Mouse (Mus musculus): ENCODE measurements around the gene Col8a1. TPM values are rescaled to one million over a fixed set of nuclear protein-coding genes. Genes with fewer than 3 reads are reported as not detected.

Col8a1 gene
- total RNA-seq (2017), result not detected in 2 replicates

- ATAC-seq (replicated peaks in 1 of 2; ENCODE audit: insufficient read depth in 1 of 2, low FRiP score in 2 of 2, low TSS enrichment in 1 of 2, low read depth in 1 of 2, poor library complexity in 2 of 2, severe bottlenecking in 2 of 2), result peak in 1 of 2 experiments; percentile 9; a peak in 1 of 4 replicates
Measured at GRCm38 (mm10) chr16:57754526-57755125, at the start of gene Col8a1. Gene Col8a1 (minus strand): TSS chr16:57754737.

GRCm38 (mm10) chr16:57801886-57802285 lies 47.3 kb upstream of the Col8a1 start:
- no peak for ATAC-seq (replicated peaks in 1 of 2; ENCODE audit: insufficient read depth in 1 of 2, low FRiP score in 2 of 2, low TSS enrichment in 1 of 2, low read depth in 1 of 2, poor library complexity in 2 of 2, severe bottlenecking in 2 of 2)

- no peak for ATAC-seq (replicated peaks in 1 of 2; ENCODE audit: insufficient read depth in 1 of 2, low FRiP score in 2 of 2, low TSS enrichment in 1 of 2, low read depth in 1 of 2, poor library complexity in 2 of 2, severe bottlenecking in 2 of 2)
Measured at GRCm38 (mm10) chr16:57796321-57796720, 41.8 kb upstream of the Col8a1 start.

GRCm38 (mm10) chr16:57779011-57779410 lies 24.5 kb upstream of the Col8a1 start:
- no peak for ATAC-seq (replicated peaks in 1 of 2; ENCODE audit: insufficient read depth in 1 of 2, low FRiP score in 2 of 2, low TSS enrichment in 1 of 2, low read depth in 1 of 2, poor library complexity in 2 of 2, severe bottlenecking in 2 of 2)

- no peak for ATAC-seq (replicated peaks in 1 of 2; ENCODE audit: insufficient read depth in 1 of 2, low FRiP score in 2 of 2, low TSS enrichment in 1 of 2, low read depth in 1 of 2, poor library complexity in 2 of 2, severe bottlenecking in 2 of 2)
Measured at GRCm38 (mm10) chr16:57765615-57766014, 11.1 kb upstream of the Col8a1 start.

- no peak for ATAC-seq (replicated peaks in 1 of 2; ENCODE audit: insufficient read depth in 1 of 2, low FRiP score in 2 of 2, low TSS enrichment in 1 of 2, low read depth in 1 of 2, poor library complexity in 2 of 2, severe bottlenecking in 2 of 2)
Measured at GRCm38 (mm10) chr16:57759862-57760261, 5.3 kb upstream of the Col8a1 start.

- 0 out of 4 replicates have a peak, but pooled peaks of 1 of the 2 experiments have one; percentile 5 for ATAC-seq (replicated peaks in 1 of 2; ENCODE audit: insufficient read depth in 1 of 2, low FRiP score in 2 of 2, low TSS enrichment in 1 of 2, low read depth in 1 of 2, poor library complexity in 2 of 2, severe bottlenecking in 2 of 2)
Measured at GRCm38 (mm10) chr16:57755708-57756107, 1.2 kb upstream of the Col8a1 start.

- peak in 1 of 2 experiments; percentile 39; a peak in 1 of 4 replicates for ATAC-seq (replicated peaks in 1 of 2; ENCODE audit: insufficient read depth in 1 of 2, low FRiP score in 2 of 2, low TSS enrichment in 1 of 2, low read depth in 1 of 2, poor library complexity in 2 of 2, severe bottlenecking in 2 of 2)
Measured at GRCm38 (mm10) chr16:57755241-57755640, 704 bp upstream of the Col8a1 start.

GRCm38 (mm10) chr16:57753539-57754280 lies 827 bp downstream of the Col8a1 start:
- peak; percentile 38 to 61; a peak in 2 of 4 replicates for ATAC-seq (replicated peaks in 1 of 2; ENCODE audit: insufficient read depth in 1 of 2, low FRiP score in 2 of 2, low TSS enrichment in 1 of 2, low read depth in 1 of 2, poor library complexity in 2 of 2, severe bottlenecking in 2 of 2)

GRCm38 (mm10) chr16:57750549-57750948 lies 4.0 kb downstream of the Col8a1 start:
- ATAC-seq (replicated peaks in 1 of 2; ENCODE audit: insufficient read depth in 1 of 2, low FRiP score in 2 of 2, low TSS enrichment in 1 of 2, low read depth in 1 of 2, poor library complexity in 2 of 2, severe bottlenecking in 2 of 2), result peak in 1 of 2 experiments; percentile 30; a peak in 1 of 4 replicates

- ATAC-seq (replicated peaks in 1 of 2; ENCODE audit: insufficient read depth in 1 of 2, low FRiP score in 2 of 2, low TSS enrichment in 1 of 2, low read depth in 1 of 2, poor library complexity in 2 of 2, severe bottlenecking in 2 of 2), result no peak
Measured at GRCm38 (mm10) chr16:57748093-57748492, 6.4 kb downstream of the Col8a1 start.

- ATAC-seq (replicated peaks in 1 of 2; ENCODE audit: insufficient read depth in 1 of 2, low FRiP score in 2 of 2, low TSS enrichment in 1 of 2, low read depth in 1 of 2, poor library complexity in 2 of 2, severe bottlenecking in 2 of 2), result no peak
Measured at GRCm38 (mm10) chr16:57747357-57748056, 7.0 kb downstream of the Col8a1 start.

GRCm38 (mm10) chr16:57740169-57740568 lies 14.4 kb downstream of the Col8a1 start:
- ATAC-seq (replicated peaks in 1 of 2; ENCODE audit: insufficient read depth in 1 of 2, low FRiP score in 2 of 2, low TSS enrichment in 1 of 2, low read depth in 1 of 2, poor library complexity in 2 of 2, severe bottlenecking in 2 of 2), result no peak

GRCm38 (mm10) chr16:57734942-57735341 lies 19.6 kb downstream of the Col8a1 start:
- ATAC-seq (replicated peaks in 1 of 2; ENCODE audit: insufficient read depth in 1 of 2, low FRiP score in 2 of 2, low TSS enrichment in 1 of 2, low read depth in 1 of 2, poor library complexity in 2 of 2, severe bottlenecking in 2 of 2), result no peak

GRCm38 (mm10) chr16:57733545-57733944 lies 21.0 kb downstream of the Col8a1 start:
- no peak for ATAC-seq (replicated peaks in 1 of 2; ENCODE audit: insufficient read depth in 1 of 2, low FRiP score in 2 of 2, low TSS enrichment in 1 of 2, low read depth in 1 of 2, poor library complexity in 2 of 2, severe bottlenecking in 2 of 2)

- ATAC-seq (replicated peaks in 1 of 2; ENCODE audit: insufficient read depth in 1 of 2, low FRiP score in 2 of 2, low TSS enrichment in 1 of 2, low read depth in 1 of 2, poor library complexity in 2 of 2, severe bottlenecking in 2 of 2), result no peak
Measured at GRCm38 (mm10) chr16:57733139-57733538, 21.4 kb downstream of the Col8a1 start.

- no peak for ATAC-seq (replicated peaks in 1 of 2; ENCODE audit: insufficient read depth in 1 of 2, low FRiP score in 2 of 2, low TSS enrichment in 1 of 2, low read depth in 1 of 2, poor library complexity in 2 of 2, severe bottlenecking in 2 of 2)
Measured at GRCm38 (mm10) chr16:57724978-57725377, 29.6 kb downstream of the Col8a1 start.

GRCm38 (mm10) chr16:57718982-57719381 lies 35.6 kb downstream of the Col8a1 start:
- no peak for ATAC-seq (replicated peaks in 1 of 2; ENCODE audit: insufficient read depth in 1 of 2, low FRiP score in 2 of 2, low TSS enrichment in 1 of 2, low read depth in 1 of 2, poor library complexity in 2 of 2, severe bottlenecking in 2 of 2)

Data from hematopoietic stem cell, adult 5-6 weeks (primary cell).